Mouse (Mus musculus): ENCODE results near the gene Irf2. TPM values are rescaled to one million over a fixed set of nuclear protein-coding genes. Genes with fewer than 3 reads are reported as not detected.

Gene Irf2
- polyA plus RNA-seq, 1 experiment from 2014 or later = 9.6 TPM

DNA sequence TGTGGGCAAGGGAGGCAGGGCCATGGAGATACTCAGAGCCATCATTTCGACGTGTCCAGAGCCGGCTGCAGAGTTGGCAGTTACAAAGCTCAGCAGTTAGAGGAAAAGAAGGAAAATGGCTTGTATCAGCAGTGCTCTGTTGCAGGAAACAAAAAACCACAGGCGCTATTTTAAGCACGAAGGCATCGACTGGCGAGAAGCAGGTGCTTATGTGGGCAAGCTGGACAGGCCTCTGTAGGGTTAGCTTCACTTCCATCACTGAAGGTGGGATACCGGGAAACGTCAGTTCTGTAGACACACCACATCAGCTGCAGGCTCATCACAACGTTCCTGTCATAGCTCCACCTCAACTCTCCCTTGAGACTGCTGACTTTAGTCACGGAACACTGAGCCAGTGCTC is 112.8 kb downstream of the Irf2 start:
- no peak overlapping the region for H3K9ac ChIP-seq (replicated peaks)
- no peak overlapping the region for H3K4me2 ChIP-seq (replicated peaks)
- H3K4me3 ChIP-seq = no peak overlapping the region
- no peak overlapping the region for H3K27ac ChIP-seq (replicated peaks)
- H3K4me1 ChIP-seq = no peaks in the 10 kb centered on the region
- H3K9me3 ChIP-seq = no peaks in the 10 kb centered on the region
- 0 out of 2 replicates have a peak, but pooled peaks cover 3% of the 10 kb centered on the region for H3K36me3 ChIP-seq
- 86% methylated on average over 11 of the region's 11 CpGs for WGBS
- no peak for ATAC-seq (replicated peaks)
- H3K27me3 ChIP-seq = no peaks in the 10 kb centered on the region

DNA sequence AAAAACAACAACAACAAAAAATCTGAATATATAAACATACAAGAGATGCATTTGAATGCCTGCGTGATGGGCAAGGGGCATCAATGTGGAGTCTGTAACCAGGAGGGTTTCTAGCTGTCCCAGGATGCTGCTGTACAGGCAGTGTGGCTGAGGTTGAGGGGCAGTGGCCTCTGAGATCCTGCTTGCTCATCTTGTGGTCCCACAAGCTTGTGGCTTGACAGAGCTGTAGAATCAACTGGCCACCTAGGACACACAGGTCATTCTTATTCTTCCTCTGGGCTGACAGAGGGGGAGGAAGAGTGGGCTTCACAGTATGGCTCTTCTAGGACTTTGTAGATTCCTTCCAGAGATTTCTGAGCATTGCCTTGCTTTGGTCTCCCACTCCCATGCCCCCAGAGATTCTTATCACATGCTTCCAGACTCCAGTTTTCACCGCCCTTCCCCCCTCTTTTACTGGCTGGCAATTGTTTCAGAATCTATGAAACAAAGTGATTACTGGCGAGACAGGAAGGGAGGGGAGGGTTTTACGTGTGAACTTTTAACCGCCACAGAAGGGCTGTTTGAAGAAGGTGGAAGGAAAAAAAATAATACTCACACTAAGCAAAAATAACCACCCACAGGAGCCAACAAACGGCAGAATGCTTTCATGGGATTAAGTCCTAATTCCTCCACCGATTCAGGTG is 119.8 kb downstream of the Irf2 start:
- Histone ChIP-seq H3K9ac (replicated peaks) (no peak overlapping the region), H3K36me3 (no peaks in the 10 kb centered on the region), H3K4me1 (no peaks in the 10 kb centered on the region), H3K4me2 (replicated peaks) (no peak overlapping the region), H3K9me3 (no peaks in the 10 kb centered on the region), H3K27me3 (no peaks in the 10 kb centered on the region), H3K4me3 (no peak overlapping the region), H3K27ac (replicated peaks) (no peak overlapping the region)
- no peak for ATAC-seq (replicated peaks)
- 38% methylated on average over 7 of the region's 7 CpGs for WGBS

DNA sequence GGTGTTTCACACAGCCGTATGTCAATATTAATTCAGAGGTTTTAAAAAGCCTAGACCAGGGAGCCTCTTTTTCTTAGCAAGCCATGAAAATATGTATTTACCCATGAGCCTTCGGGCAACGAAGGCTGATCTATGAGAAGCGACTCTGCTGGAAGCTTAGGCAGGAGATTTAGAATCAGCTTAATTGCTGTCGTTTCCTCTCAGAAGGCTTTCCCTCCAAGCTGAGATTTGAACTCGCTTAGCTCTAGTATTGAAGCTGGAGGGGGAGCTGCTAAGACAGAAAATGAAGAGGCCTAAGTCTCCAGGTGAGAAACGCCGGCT is 120.3 kb downstream of the Irf2 start:
- no peaks in the 10 kb centered on the region for H3K36me3 ChIP-seq
- no peaks in the 10 kb centered on the region for H3K27me3 ChIP-seq
- H3K27ac ChIP-seq (replicated peaks) = no peak overlapping the region
- no peak overlapping the region for H3K9ac ChIP-seq (replicated peaks)
- WGBS = 61% methylated on average over 8 of the region's 8 CpGs
- no peak for ATAC-seq (replicated peaks)
- H3K4me3 ChIP-seq = no peak overlapping the region
- H3K9me3 ChIP-seq = no peaks in the 10 kb centered on the region
- no peak overlapping the region for H3K4me2 ChIP-seq (replicated peaks)
- no peaks in the 10 kb centered on the region for H3K4me1 ChIP-seq

DNA sequence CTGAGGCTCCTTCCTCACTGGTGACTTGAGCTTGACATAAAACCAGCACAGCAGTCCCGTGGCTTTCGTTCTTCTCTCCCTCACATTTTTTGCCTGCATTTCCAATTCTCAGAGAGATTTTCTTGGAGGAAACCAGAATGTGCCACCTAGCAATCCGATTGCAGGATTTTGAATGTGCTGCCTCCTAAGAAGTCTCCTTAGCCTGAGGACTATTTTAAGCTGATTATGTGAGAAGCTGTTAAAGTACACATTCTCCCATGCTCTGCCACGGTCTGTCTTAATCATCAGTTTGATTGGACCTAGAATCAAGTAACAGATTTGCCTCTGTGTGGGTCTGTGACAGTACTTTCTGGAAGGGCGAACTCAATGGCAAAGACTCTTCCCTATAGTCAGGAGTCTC is 123.0 kb downstream of the Irf2 start:
- H3K4me1 ChIP-seq = no peaks in the 10 kb centered on the region
- H3K27ac ChIP-seq (replicated peaks) = no peak overlapping the region
- H3K4me2 ChIP-seq (replicated peaks) = no peak overlapping the region
- H3K9ac ChIP-seq (replicated peaks) = no peak overlapping the region
- 87% methylated on average over 5 of the region's 5 CpGs for WGBS
- H3K4me3 ChIP-seq = no peak overlapping the region
- ATAC-seq (replicated peaks) = no peak
- H3K9me3 ChIP-seq = no peaks in the 10 kb centered on the region
- H3K27me3 ChIP-seq = no peaks in the 10 kb centered on the region
- no peaks in the 10 kb centered on the region for H3K36me3 ChIP-seq

DNA sequence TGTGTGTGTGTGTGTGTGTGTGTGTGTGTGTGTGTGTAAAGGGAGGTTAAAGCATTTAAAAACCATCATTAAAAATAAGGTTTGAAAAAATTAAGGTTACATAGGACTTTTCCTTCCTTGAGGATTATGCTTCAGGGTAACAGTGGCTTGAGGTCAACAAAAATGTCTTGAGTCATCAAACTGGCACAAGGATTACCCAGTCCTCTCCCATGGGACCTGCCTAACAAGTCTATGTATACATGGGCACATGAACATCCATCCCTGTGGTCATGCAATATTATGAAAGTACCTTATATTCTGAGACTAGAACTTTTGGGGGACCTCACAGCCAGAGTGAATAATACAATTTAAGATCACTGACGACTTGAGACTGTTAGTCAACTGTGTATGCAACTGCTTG is 125.9 kb downstream of the Irf2 start:
- Histone ChIP-seq H3K4me1 (no peaks in the 10 kb centered on the region), H3K4me3 (no peak overlapping the region), H3K27ac (replicated peaks) (no peak overlapping the region), H3K36me3 (no peaks in the 10 kb centered on the region), H3K9ac (replicated peaks) (no peak overlapping the region), H3K27me3 (no peaks in the 10 kb centered on the region), H3K9me3 (no peaks in the 10 kb centered on the region), H3K4me2 (replicated peaks) (no peak overlapping the region)
- WGBS = 80% methylated on average over 1 of the region's 1 CpGs
- ATAC-seq (replicated peaks) = no peak

DNA sequence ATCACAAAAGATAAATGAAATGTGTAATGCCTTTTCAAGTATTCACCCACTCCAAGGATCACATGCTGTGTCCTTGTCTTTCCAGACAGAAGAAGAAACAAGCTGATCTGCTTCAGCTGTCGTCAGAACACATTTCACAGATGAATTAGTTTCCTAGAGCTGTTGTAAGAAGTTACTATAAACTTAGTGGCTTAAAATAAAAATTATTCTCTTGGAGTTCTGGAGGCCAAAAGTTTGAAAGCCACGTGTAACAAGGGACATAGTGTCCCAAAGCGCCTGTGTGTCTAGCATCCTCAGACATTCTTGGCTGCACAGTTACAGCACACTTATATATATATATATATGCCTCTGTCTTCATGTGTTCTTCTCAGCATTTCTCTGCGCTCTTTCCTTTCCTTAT is 127.9 kb downstream of the Irf2 start:
- Histone ChIP-seq H3K36me3 (no peaks in the 10 kb centered on the region), H3K9me3 (no peaks in the 10 kb centered on the region), H3K4me3 (no peak overlapping the region), H3K9ac (replicated peaks) (no peak overlapping the region), H3K27me3 (no peaks in the 10 kb centered on the region), H3K4me2 (replicated peaks) (no peak overlapping the region), H3K27ac (replicated peaks) (no peak overlapping the region), H3K4me1 (no peaks in the 10 kb centered on the region)
- WGBS = 51% methylated on average over 4 of the region's 4 CpGs
- ATAC-seq (replicated peaks) = no peak

DNA sequence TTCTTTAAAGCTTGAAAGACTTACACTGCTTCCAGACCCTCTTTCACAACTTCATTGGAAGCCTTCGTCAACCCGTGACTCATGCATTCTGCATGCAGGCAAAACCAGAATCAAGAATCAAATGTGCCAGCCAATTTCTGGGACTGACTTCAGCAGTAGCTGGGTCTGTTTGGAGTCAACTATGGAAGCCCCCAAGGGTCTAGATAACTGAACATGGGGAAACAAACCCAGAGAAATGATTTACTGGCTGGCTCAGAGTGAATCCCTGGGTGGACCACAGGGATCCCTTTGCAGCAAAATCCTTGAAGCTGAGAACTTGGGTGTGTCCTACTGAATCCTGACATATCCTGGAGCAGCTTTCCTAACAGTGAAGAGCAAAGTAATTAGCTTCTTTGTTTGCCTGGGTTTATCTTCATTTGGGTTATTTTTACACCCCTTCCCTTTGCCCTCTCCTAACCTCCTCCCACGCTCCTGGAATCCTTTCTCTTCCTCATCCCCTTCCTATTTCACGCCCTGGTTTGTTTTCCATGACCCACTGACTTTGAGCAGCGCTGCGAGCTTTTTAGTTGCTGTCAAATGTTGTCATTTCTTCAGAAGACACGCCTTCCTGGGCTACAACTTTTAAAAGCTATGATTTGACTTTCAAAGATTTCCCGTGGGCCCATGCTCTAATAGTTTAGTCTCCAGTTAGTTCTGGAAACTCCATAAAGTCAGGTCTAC is 129.0 kb downstream of the Irf2 start:
- H3K27ac ChIP-seq (replicated peaks) = no peak overlapping the region
- H3K9ac ChIP-seq (replicated peaks) = no peak overlapping the region
- H3K4me3 ChIP-seq = no peak overlapping the region
- no peak overlapping the region for H3K4me2 ChIP-seq (replicated peaks)
- H3K9me3 ChIP-seq = no peaks in the 10 kb centered on the region
- no peaks in the 10 kb centered on the region for H3K4me1 ChIP-seq
- no peak for ATAC-seq (replicated peaks)
- H3K27me3 ChIP-seq = no peaks in the 10 kb centered on the region
- no peaks in the 10 kb centered on the region for H3K36me3 ChIP-seq
- 79% methylated on average over 8 of the region's 8 CpGs for WGBS

DNA sequence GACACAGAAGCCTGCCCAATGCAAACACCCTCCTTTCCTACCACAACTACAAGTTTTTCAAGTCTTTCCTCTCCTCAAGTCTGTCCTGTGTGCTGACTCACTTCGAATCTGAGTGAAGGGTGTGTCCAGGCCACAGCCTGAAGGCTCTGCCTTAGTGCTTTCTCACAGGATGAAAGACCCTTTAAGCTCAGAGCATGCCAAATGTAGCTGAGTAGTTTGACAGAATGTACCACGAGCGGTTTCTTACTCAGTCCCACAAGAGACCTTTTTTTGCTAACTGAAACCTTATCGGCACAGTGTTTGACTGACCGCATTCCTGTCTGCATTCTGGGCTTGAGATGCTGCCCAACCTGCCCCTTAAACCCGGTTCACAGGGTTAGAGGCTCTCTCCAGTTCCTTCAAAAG is 130.0 kb downstream of the Irf2 start:
- H3K4me1 ChIP-seq = no peaks in the 10 kb centered on the region
- no peak overlapping the region for H3K4me3 ChIP-seq
- no peak overlapping the region for H3K9ac ChIP-seq (replicated peaks)
- WGBS = 89% methylated on average over 6 of the region's 6 CpGs
- no peaks in the 10 kb centered on the region for H3K36me3 ChIP-seq
- no peak overlapping the region for H3K27ac ChIP-seq (replicated peaks)
- no peaks in the 10 kb centered on the region for H3K27me3 ChIP-seq
- ATAC-seq (replicated peaks) = no peak
- H3K4me2 ChIP-seq (replicated peaks) = no peak overlapping the region
- H3K9me3 ChIP-seq = no peaks in the 10 kb centered on the region

DNA sequence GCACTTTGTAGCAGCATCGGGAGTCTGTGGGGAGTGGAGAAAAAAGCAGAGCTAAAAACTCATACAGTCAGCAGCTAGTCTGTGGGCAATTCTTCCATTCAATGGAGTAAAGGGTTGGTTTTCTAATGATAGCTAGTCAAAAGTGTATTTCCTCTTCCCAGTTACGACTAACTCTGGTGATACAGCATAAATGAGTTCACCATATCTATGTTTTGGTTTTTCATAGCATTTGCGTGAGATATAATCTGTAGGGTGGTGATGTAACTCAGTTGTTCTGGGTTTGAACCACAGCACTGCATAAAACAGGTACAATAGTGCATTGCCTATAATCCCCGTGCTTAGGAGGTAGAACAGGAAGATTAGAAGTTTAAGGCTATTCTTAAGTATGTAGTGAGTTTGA is 131.6 kb downstream of the Irf2 start:
- WGBS = 90% methylated on average over 4 of the region's 4 CpGs
- no peaks in the 10 kb centered on the region for H3K36me3 ChIP-seq
- H3K27me3 ChIP-seq = no peaks in the 10 kb centered on the region
- no peak overlapping the region for H3K27ac ChIP-seq (replicated peaks)
- H3K4me2 ChIP-seq (replicated peaks) = no peak overlapping the region
- no peak overlapping the region for H3K9ac ChIP-seq (replicated peaks)
- no peaks in the 10 kb centered on the region for H3K4me1 ChIP-seq
- H3K4me3 ChIP-seq = no peak overlapping the region
- H3K9me3 ChIP-seq = no peaks in the 10 kb centered on the region
- ATAC-seq (replicated peaks) = no peak

DNA sequence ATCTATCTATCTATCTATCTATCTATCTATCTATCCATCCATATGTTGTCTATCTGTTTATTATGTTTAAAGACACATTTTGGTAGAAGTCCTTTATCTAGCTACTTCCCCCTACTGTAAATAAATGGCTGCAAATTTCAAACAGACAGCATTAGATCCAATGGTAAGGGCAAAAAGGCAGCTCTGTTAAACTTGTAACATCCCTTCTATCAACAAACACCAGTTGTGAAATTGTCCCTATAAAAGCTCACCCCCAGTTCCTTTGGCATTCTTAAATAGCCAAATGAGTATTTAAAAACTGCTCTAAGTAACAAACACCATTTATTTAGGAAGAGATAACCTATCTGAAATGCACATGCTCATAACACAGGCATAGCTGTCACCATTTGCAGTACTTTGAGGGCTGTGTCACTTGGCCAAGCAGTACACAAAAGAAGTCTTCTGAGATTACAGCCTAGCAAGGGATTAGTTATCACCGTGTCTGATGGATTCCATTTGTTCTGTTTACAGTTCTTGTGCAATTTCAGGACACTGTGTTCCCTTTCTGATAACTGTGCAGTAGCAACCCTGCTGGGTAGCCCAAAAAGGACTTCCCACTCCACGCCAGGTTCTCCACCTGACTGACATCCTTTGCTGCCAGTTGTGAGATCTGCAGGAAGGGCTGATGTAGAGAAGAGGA is 136.2 kb downstream of the Irf2 start:
- H3K4me2 ChIP-seq (replicated peaks) = no peak overlapping the region
- H3K4me1 ChIP-seq = no peaks in the 10 kb centered on the region
- no peak for ATAC-seq (replicated peaks)
- no peak overlapping the region for H3K4me3 ChIP-seq
- WGBS = 44% methylated on average over 2 of the region's 2 CpGs
- no peaks in the 10 kb centered on the region for H3K9me3 ChIP-seq
- H3K27ac ChIP-seq (replicated peaks) = no peak overlapping the region
- no peaks in the 10 kb centered on the region for H3K27me3 ChIP-seq
- H3K36me3 ChIP-seq = no peaks in the 10 kb centered on the region
- H3K9ac ChIP-seq (replicated peaks) = no peak overlapping the region

DNA sequence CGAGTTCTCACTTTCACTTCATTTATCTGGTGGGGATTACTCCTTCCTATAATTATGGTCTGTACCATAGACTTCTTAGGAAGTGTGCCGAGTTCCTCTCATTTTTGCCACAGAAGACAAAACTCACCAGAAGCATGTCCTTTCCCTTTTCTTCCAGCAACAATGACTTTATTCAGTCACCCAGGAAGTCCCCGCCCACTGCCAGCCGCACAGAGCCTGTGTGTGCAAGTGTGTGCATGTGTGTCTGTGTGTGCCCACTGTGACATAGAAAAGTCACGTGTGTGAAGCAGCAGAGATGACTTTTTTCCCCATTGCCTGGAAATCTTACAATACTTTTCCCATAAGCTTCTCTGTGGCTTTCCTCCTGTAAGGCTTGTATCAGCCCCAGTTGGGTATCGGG is 141.8 kb downstream of the Irf2 start:
- H3K4me2 ChIP-seq (replicated peaks) = no peak overlapping the region
- no peak overlapping the region for H3K4me3 ChIP-seq
- H3K36me3 ChIP-seq = no peaks in the 10 kb centered on the region
- no peaks in the 10 kb centered on the region for H3K9me3 ChIP-seq
- no peak for ATAC-seq (replicated peaks)
- H3K27ac ChIP-seq (replicated peaks) = no peak overlapping the region
- H3K27me3 ChIP-seq = no peaks in the 10 kb centered on the region
- 67% methylated on average over 6 of the region's 6 CpGs for WGBS
- no peak overlapping the region for H3K9ac ChIP-seq (replicated peaks)
- H3K4me1 ChIP-seq = no peaks in the 10 kb centered on the region

DNA sequence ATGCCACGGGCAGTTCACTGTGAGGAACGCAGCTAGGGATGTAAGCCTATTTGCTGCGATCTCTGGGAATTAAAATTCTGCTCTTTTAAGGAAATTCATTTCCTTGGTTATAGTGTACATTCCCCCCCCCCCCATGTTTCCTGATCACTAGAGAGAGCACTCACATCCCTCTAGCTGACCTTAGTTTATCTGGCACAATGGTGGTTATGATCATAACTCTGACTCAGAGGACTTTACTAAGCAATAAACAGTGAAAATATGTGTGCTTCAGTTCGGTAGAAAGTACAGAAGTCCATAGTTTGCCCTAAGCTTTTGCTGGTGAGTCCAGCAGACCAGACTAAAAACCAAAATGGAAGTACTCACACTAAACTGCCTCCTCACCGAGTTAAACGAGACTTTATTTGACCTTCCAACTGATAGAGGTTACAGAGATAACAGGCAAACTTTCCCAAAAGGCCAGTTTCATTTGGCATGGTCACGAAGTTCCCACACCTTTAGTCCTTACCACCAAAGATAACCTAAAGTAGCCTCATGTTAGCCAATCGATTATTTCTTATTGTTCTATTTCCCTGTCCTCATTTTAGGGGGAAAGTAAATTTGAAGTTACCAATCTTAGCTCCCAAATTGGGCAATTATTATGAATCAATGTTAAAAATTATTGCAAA is 142.4 kb downstream of the Irf2 start:
- Histone ChIP-seq H3K4me1 (no peaks in the 10 kb centered on the region), H3K4me3 (no peak overlapping the region), H3K4me2 (replicated peaks) (no peak overlapping the region), H3K36me3 (no peaks in the 10 kb centered on the region), H3K27me3 (no peaks in the 10 kb centered on the region), H3K9me3 (no peaks in the 10 kb centered on the region), H3K27ac (replicated peaks) (no peak overlapping the region), H3K9ac (replicated peaks) (no peak overlapping the region)
- no peak for ATAC-seq (replicated peaks)
- WGBS = 87% methylated on average over 8 of the region's 8 CpGs

Data from forebrain, embryonic 15.5 days (tissue).